In genomic region chr10:128748252-128748864, GRCm38 (mm10) we compare ENCODE assay signal across 8 mouse cellular contexts. TPM values are rescaled to one million over a fixed set of nuclear protein-coding genes. Genes with fewer than 3 reads are reported as not detected.
DNase-seq lines count a peak whose midpoint lies in the region; ATAC-seq lines count a peak whose summit lies in the region.

No protein-coding gene starts in this region.

- DNase-seq in adipocyte (ENCODE audit: low spot score), result peak; percentile 89
- DNase-seq in cerebellum, postnatal 4 days (ENCODE audit: low spot score in 2 of 2), result peak; percentile 42 to 79
- peak; percentile 67 for DNase-seq in gastrocnemius, adult 18-20 months (ENCODE audit: low spot score)
- peak; percentile 73 for DNase-seq in hindlimb bud, embryonic 11.5 days (ENCODE audit: extremely low spot score, low read depth, low spot score)
- DNase-seq in left cerebral cortex, adult 8-10 months (ENCODE audit: low spot score in 2 of 2), result peak; percentile 68 to 72
- peak; percentile 66 for DNase-seq in right cerebral cortex, postnatal 14 days
- DNase-seq in urinary bladder, postnatal 4 days (ENCODE audit: low spot score in 2 of 2), result peak; percentile 67 to 72

- peak; percentile 72 for ATAC-seq in megakaryocyte, adult 5-6 weeks (ENCODE audit: poor library complexity, severe bottlenecking)

RNA-seq across cellular contexts. Expression of gene Pym1, which starts 0.7 kb away (rescaled TPM):
- total RNA-seq in gastrocnemius, adult 18-20 months (2021), result 10 to 100 TPM; 12.0 to 12.4 TPM
- total RNA-seq in left cerebral cortex, adult 8-10 months (2022), result 10 to 100 TPM; 28.6 to 31.6 (median 30.2) TPM
- total RNA-seq in megakaryocyte, adult 5-6 weeks (2015), result 22.0 and 25.0 TPM in 2 replicates
- 37.1 and 43.4 TPM in 2 replicates for total RNA-seq in megakaryocyte, adult 5-6 weeks (2017)

RNA-seq across cellular contexts. Expression of gene Dgka, which starts 3.7 kb away (rescaled TPM):
- 1 to 10 TPM; 7.8 to 8.5 TPM for total RNA-seq in gastrocnemius, adult 18-20 months (2021)
- 10 to 100 TPM in 1 of 4 experiments, 1 to 10 TPM in 3; 9.0 to 10.5 (median 9.6) TPM for total RNA-seq in left cerebral cortex, adult 8-10 months (2022)
- total RNA-seq in megakaryocyte, adult 5-6 weeks (2015), result 35.0 and 37.6 TPM in 2 replicates
- 31.5 and 32.6 TPM in 2 replicates for total RNA-seq in megakaryocyte, adult 5-6 weeks (2017)

RNA-seq across cellular contexts. Expression of gene Mmp19, which starts 42.4 kb away (rescaled TPM):
- 1 to 10 TPM; 1.1 to 1.9 TPM for total RNA-seq in gastrocnemius, adult 18-20 months (2021)
- total RNA-seq in left cerebral cortex, adult 8-10 months (2022), result 1 to 10 TPM in 1 of 4 experiments, under 1 TPM in 3; 0.59 to 1.8 (median 0.85) TPM
- 4.4 and 4.5 TPM in 2 replicates for total RNA-seq in megakaryocyte, adult 5-6 weeks (2015)
- 10.9 and 12.7 TPM in 2 replicates for total RNA-seq in megakaryocyte, adult 5-6 weeks (2017)

RNA-seq across cellular contexts. Expression of gene Cdk2, which starts 43.5 kb away (rescaled TPM):
- total RNA-seq in gastrocnemius, adult 18-20 months (2021), result 1 to 10 TPM; 2.3 to 2.7 TPM
- total RNA-seq in left cerebral cortex, adult 8-10 months (2022), result 1 to 10 TPM; 2.5 to 5.9 (median 3.8) TPM
- 85.3 and 89.5 TPM in 2 replicates for total RNA-seq in megakaryocyte, adult 5-6 weeks (2015)
- total RNA-seq in megakaryocyte, adult 5-6 weeks (2017), result 63.4 and 70.7 TPM in 2 replicates

RNA-seq across cellular contexts. Expression of gene Pmel, which starts 44.4 kb away (rescaled TPM):
- total RNA-seq in gastrocnemius, adult 18-20 months (2021), result not detected
- total RNA-seq in left cerebral cortex, adult 8-10 months (2022), result under 1 TPM; 0.40 to 0.98 (median 0.59) TPM
- 0.16 and 0.57 TPM in 2 replicates for total RNA-seq in megakaryocyte, adult 5-6 weeks (2015)
- 0.07 and 0.73 TPM in 2 replicates for total RNA-seq in megakaryocyte, adult 5-6 weeks (2017)

Comparison
In these comparisons a context has a peak if more than half of its experiments do, and no peak if none do; other contexts are left out.
1. Peak in every context shown above with its lines: DNase-seq and ATAC-seq.